Mouse (Mus musculus) limb, embryonic 12.5 days (tissue): ENCODE data around the gene Ttf2. TPM values are rescaled to one million over a fixed set of nuclear protein-coding genes. Genes with fewer than 3 reads are reported as not detected.

Source experiments
- ATAC-seq: fragments of 200-750 bp; cut with Nextera tagmentation; 2 replicates; pipeline ENCODE4 v1.8.0; 2017; ENCODE audit warnings: low read depth, moderate TSS enrichment; ENCODE audit not compliant: insufficient number of reproducible peaks, insufficient read depth, low FRiP score, low TSS enrichment
- H3K27ac ChIP-seq: fragments of 300-500 bp; sonication (generic); 2 replicates; pipeline ENCODE4 v1.5.1; 2016; ENCODE audit warnings: mild to moderate bottlenecking, moderate library complexity
- H3K27me3 ChIP-seq: fragments of 300-500 bp; sonication (generic); 2 replicates; pipeline ENCODE4 v1.6.1; 2016; ENCODE audit warnings: mild to moderate bottlenecking, moderate library complexity
- H3K36me3 ChIP-seq: fragments of 300-500 bp; sonication (generic); 2 replicates; pipeline ENCODE4 v1.6.1; 2016; ENCODE audit warnings: mild to moderate bottlenecking, moderate library complexity
- H3K4me1 ChIP-seq: fragments of 300-500 bp; sonication (generic); replicated peaks from 2 replicates; pipeline ENCODE4 v1.6.1; 2016
- H3K4me2 ChIP-seq: fragments of 300-500 bp; sonication (generic); 2 replicates; pipeline ENCODE4 v1.6.1; 2016; ENCODE audit warnings: mild to moderate bottlenecking, moderate library complexity
- H3K4me3 ChIP-seq: fragments of 300-500 bp; sonication (generic); replicated peaks from 2 replicates; pipeline ENCODE4 v1.5.1; 2016; ENCODE audit warnings: mild to moderate bottlenecking
- H3K9ac ChIP-seq: fragments of 300-500 bp; sonication (generic); replicated peaks from 2 replicates; pipeline ENCODE4 v1.6.1; 2016; ENCODE audit warnings: mild to moderate bottlenecking, moderate library complexity
- H3K9me3 ChIP-seq: fragments of 300-500 bp; sonication (generic); 2 replicates; pipeline ENCODE4 v1.6.1; 2016; ENCODE audit warnings: mild to moderate bottlenecking, moderate library complexity
- WGBS: fragments of 180-500 bp; shearing (Covaris S2); methylation state at CpG from one replicate; pipeline ENCODE4 v1.1.7; 2016; 5-methylcytosine and 5-hydroxymethylcytosine counted together
- polyA plus RNA-seq: library from polyadenylated mRNA; unstranded; fragments of >200 nt; fragmentation: Nextera tagmentation; extraction: Ambion mirVana; gene quantifications from 2 replicates; pipeline ENCODE4 v1.2.1, GENCODE M21; 2016

Ttf2 gene
- polyA plus RNA-seq, 1 experiment from 2014 or later, result 25.5 TPM

- ATAC-seq, result no peak
- no peak overlapping the region for H3K4me2 ChIP-seq
- H3K9me3 ChIP-seq, result no peaks in the 10 kb centered on the region
- H3K4me3 ChIP-seq, result no peak overlapping the region
- WGBS, result 77% methylated on average over 11 of the region's 11 CpGs
- H3K27ac ChIP-seq, result no peak overlapping the region
- no peaks in the 10 kb centered on the region for H3K4me1 ChIP-seq
- H3K36me3 ChIP-seq, result peaks cover 91% of the 10 kb centered on the region
- H3K27me3 ChIP-seq, result no peaks in the 10 kb centered on the region
- no peak overlapping the region for H3K9ac ChIP-seq
These were observed 37.2 kb downstream of the Ttf2 start for GRCm38 (mm10) chr3:100932077-100932944.

- 94% methylated on average over 23 of the region's 23 CpGs for WGBS
- Histone ChIP-seq H3K4me2 (no peak overlapping the region), H3K36me3 (peaks cover 83% of the 10 kb centered on the region), H3K27ac (no peak overlapping the region), H3K4me3 (no peak overlapping the region), H3K4me1 (peaks cover 4% of the 10 kb centered on the region), H3K27me3 (no peaks in the 10 kb centered on the region), H3K9ac (no peak overlapping the region), H3K9me3 (no peaks in the 10 kb centered on the region)
- ATAC-seq, result no peak
These were observed 38.0 kb downstream of the Ttf2 start for GRCm38 (mm10) chr3:100931332-100932076.

GRCm38 (mm10) chr3:100925176-100925575, 44.3 kb downstream of the Ttf2 start:
- Histone ChIP-seq H3K36me3 (peaks cover 30% of the 10 kb centered on the region), H3K4me2 (peak overlapping the region; percentile 8; the same call in 1 of the 2 replicates), H3K9ac (no peak overlapping the region), H3K4me1 (peaks cover 41% of the 10 kb centered on the region), H3K9me3 (no peaks in the 10 kb centered on the region), H3K4me3 (no peak overlapping the region), H3K27ac (no peak overlapping the region; the same call in 1 of the 2 replicates), H3K27me3 (no peaks in the 10 kb centered on the region)
- WGBS, result 51% methylated on average over 16 of the region's 16 CpGs
- ATAC-seq, result no peak

- Histone ChIP-seq H3K4me2 (no peak overlapping the region), H3K36me3 (peaks cover 21% of the 10 kb centered on the region), H3K9me3 (no peaks in the 10 kb centered on the region), H3K9ac (no peak overlapping the region), H3K27me3 (no peaks in the 10 kb centered on the region), H3K4me1 (peaks cover 41% of the 10 kb centered on the region), H3K27ac (no peak overlapping the region), H3K4me3 (no peak overlapping the region)
- 72% methylated on average over 6 of the region's 6 CpGs for WGBS
- ATAC-seq, result no peak
These were observed 45.3 kb downstream of the Ttf2 start for GRCm38 (mm10) chr3:100924065-100924732.

- no peaks in the 10 kb centered on the region for H3K9me3 ChIP-seq
- H3K27me3 ChIP-seq, result no peaks in the 10 kb centered on the region
- H3K4me2 ChIP-seq, result peak overlapping the region; percentile 60
- peaks cover 41% of the 10 kb centered on the region for H3K4me1 ChIP-seq
- H3K4me3 ChIP-seq, result peak overlapping the region; percentile 62
- peak overlapping the region; percentile 78; the same call in 1 of the 2 replicates for H3K27ac ChIP-seq
- peak overlapping the region; percentile 76 for H3K9ac ChIP-seq
- 39% methylated on average over 28 of the region's 28 CpGs for WGBS
- peak; percentile 24 for ATAC-seq
- H3K36me3 ChIP-seq, result peaks cover 7% of the 10 kb centered on the region
These were observed 46.7 kb downstream of the Ttf2 start for GRCm38 (mm10) chr3:100922506-100923375.

GRCm38 (mm10) chr3:100921825-100922505, 47.5 kb downstream of the Ttf2 start, which contains the start of gene Trim45:
Gene Trim45, plus strand, starts transcription at chr3:100922202.
- 0 out of 2 replicates have a peak, but pooled peaks cover 4% of the 10 kb centered on the region for H3K36me3 ChIP-seq
- H3K9me3 ChIP-seq, result no peaks in the 10 kb centered on the region
- H3K4me2 ChIP-seq, result peak within 1 kb of the TSS; percentile 61
- H3K4me1 ChIP-seq, result peaks cover 41% of the 10 kb centered on the region
- WGBS, result under 1% methylated on average over 39 of the region's 39 CpGs
- peak; percentile 99 for ATAC-seq
- peak within 1 kb of the TSS; percentile 62 for H3K4me3 ChIP-seq
- H3K27me3 ChIP-seq, result no peaks in the 10 kb centered on the region
- H3K27ac ChIP-seq, result peak within 1 kb of the TSS; percentile 78
- H3K9ac ChIP-seq, result peak within 1 kb of the TSS; percentile 76

- no peak overlapping the region for H3K4me3 ChIP-seq
- ATAC-seq, result no peak
- 83% methylated on average over 9 of the region's 9 CpGs for whole genome bisulfite sequencing
These were observed 48.8 kb downstream of the Ttf2 start for GRCm38 (mm10) chr3:100920611-100921140.

GRCm38 (mm10) chr3:100916844-100917243, 52.6 kb downstream of the Ttf2 start:
- H3K9ac ChIP-seq, result no peak overlapping the region
- ATAC-seq, result no peak
- WGBS, result 24% methylated on average over 7 of the region's 7 CpGs
- H3K4me1 ChIP-seq, result peaks cover 7% of the 10 kb centered on the region
- no peak overlapping the region for H3K4me3 ChIP-seq
- no peak overlapping the region for H3K27ac ChIP-seq
- H3K9me3 ChIP-seq, result no peaks in the 10 kb centered on the region
- no peak overlapping the region for H3K4me2 ChIP-seq
- H3K36me3 ChIP-seq, result no peaks in the 10 kb centered on the region
- H3K27me3 ChIP-seq, result no peaks in the 10 kb centered on the region

More at GRCm38 (mm10) chr3:100920611-100921140, 48.8 kb downstream of the Ttf2 start:
- peak overlapping the region; percentile 61; the same call in 1 of the 2 replicates for H3K4me2 ChIP-seq
- no peak overlapping the region for H3K27ac ChIP-seq
- 0 out of 2 replicates have a peak, but pooled peaks cover 4% of the 10 kb centered on the region for H3K36me3 ChIP-seq
- H3K27me3 ChIP-seq, result no peaks in the 10 kb centered on the region
- no peak overlapping the region for H3K9ac ChIP-seq
- peaks cover 29% of the 10 kb centered on the region for H3K4me1 ChIP-seq
- no peaks in the 10 kb centered on the region for H3K9me3 ChIP-seq

- Histone ChIP-seq H3K4me3 (no peak overlapping the region), H3K4me2 (no peak overlapping the region), H3K27me3 (no peaks in the 10 kb centered on the region), H3K9ac (no peak overlapping the region), H3K27ac (no peak overlapping the region; the same call in 1 of the 2 replicates), H3K9me3 (no peaks in the 10 kb centered on the region), H3K4me1 (peaks cover 23% of the 10 kb centered on the region), H3K36me3 (no peaks in the 10 kb centered on the region)
- 63% methylated on average over 7 of the region's 7 CpGs for WGBS
- no peak for ATAC-seq
These were observed 57.8 kb downstream of the Ttf2 start for GRCm38 (mm10) chr3:100911498-100912213.
